Mouse (Mus musculus) liver, adult (tissue): Measurements from ENCODE around the gene Abcc4.

ENCODE experiments used
- GATA4 ChIP-seq: IDR thresholded peaks from 2 replicates; pipeline ENCODE4 v1.6.1; 2014; ENCODE audit warnings: mild to moderate bottlenecking, low read length; ENCODE audit not compliant: insufficient replicate concordance

Gene Abcc4

GRCm38 (mm10) chr14:118598757-118599156, 107.3 kb downstream of the Abcc4 start:
- no peak for TF ChIP-seq GATA4

- TF ChIP-seq GATA4 = no peak
These were observed 111.6 kb downstream of the Abcc4 start for GRCm38 (mm10) chr14:118594463-118594862.

- TF ChIP-seq GATA4 = no peak
These were observed 114.3 kb downstream of the Abcc4 start for GRCm38 (mm10) chr14:118591477-118592403.

GRCm38 (mm10) chr14:118582333-118582941, 123.6 kb downstream of the Abcc4 start:
- no peak for TF ChIP-seq GATA4

DNA sequence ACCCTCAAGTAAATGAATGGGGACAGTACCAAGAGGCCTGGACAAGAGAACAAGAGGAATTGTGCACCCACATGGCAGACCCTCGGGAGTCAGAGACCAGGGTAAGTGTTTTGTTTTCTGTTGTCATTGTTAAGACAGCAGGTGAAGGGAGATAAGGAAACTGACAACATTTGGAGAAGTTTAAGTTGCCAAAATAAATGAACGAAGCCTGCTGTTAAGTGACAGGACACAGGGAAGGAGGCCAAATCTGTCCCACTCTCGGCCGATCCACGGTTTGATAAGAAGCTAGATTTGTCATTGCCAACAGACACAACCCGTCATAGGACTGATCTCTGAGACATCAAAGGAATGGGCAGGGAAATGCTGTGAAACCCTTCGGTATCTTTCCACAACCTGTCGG, 124.3 kb downstream of the Abcc4 start:
- no peak for TF ChIP-seq GATA4

DNA sequence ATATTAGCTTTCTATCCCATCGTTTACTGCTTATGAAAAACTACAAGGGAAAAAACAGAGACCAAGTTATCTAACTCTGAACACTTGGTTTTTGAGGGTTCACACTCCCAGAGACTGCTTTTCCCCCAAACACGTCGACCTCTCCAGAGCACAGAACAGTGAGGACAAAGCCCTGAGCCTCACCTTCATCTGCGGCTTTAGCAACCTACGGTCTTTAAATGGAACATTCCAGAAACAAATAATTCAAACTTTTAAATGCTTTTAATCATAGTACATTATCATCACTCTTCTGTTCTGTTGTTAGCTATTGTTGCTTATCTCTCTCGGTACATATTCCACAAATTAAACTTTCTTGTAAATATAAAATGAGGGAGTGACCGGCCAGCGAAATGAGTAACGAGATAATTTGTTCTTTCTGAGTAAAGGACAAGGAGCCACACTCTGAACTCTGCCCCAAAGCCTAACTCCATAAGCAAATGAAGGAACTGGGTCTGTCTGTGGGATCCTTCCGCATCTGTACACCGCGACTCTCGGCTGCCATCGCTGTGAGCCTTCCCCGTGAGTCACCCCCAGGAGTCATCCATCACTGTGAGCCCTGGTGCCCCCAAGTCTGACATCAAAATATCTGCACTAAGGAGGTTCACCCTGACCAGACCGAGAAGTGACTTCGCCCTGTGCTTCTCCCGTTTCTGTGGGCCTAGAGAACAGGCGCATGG, 126.8 kb downstream of the Abcc4 start:
- TF ChIP-seq GATA4 = no peak

- no peak for TF ChIP-seq GATA4
These were observed 128.1 kb downstream of the Abcc4 start for GRCm38 (mm10) chr14:118577895-118578294.

DNA sequence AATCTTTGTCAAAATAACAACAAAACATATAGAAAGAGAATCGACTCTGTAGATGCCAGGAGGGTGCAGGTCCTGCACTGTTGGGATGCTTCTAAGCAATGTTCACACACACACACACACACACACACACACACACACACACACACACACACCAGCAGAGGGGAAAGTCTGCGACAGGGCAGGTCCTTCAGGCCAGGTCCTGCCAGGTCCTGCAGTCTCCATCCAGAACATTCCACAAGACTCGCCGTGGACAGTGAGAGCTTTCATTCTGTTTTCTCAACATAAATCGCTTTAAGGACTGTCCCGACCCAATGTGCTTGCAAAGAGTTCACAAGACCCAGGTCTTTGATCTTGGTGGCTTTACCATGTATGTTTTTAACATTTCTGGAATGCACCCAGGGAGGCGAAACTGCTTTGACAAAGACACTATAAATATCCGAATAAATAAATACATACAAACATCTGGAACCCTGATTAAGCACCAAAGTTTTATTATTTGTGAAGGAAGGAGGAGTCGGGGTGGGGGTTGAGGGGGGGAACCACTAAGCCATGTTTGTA, 133.3 kb downstream of the Abcc4 start:
- TF ChIP-seq GATA4 = no peak

GRCm38 (mm10) chr14:118569586-118569985, 136.4 kb downstream of the Abcc4 start:
- TF ChIP-seq GATA4 = no peak

DNA sequence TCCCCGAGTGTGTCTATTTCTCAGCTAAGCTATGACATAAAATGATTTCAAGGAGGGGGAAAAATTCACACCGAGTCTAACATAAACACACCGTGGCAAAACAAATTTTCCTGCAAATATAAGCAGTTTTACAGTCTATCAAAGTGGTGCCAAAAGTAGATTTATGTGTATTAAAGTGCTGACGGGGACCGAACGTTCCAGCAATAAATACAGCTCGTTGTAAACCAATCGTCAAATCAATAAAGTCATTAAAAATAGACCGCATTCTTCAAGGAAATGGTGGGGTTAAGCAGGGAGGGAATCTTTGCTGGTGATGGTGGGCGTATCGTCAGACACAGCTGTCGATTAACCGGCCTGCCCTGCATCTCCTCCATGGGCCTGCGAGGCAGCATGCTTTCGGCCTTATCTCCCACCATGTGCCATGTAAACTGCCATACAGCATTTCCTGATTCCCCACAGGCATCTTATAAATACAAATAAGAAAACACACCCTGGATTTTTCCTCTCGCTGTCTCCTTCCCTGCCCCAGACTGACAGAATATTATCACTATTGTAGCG, 137.8 kb downstream of the Abcc4 start:
- no peak for TF ChIP-seq GATA4

DNA sequence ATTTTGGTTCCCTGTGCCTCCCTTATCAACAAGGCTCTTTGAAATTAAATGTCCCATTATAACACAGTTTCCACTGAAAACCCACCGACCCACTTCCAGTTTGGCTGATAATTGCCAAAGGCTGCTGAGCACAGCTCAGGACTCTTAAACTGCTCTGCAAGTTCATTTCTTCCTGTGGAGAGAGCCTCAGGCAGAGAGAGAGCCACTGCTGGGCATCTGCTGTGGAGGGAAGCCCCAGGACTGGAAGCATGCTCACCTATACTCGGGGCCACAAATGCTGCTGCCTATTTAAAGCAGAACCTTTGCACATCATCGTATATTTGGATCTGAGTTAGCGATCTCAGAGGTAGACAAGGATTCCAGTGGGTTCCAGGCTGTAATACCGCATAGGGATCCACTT, 139.2 kb downstream of the Abcc4 start:
- no peak for TF ChIP-seq GATA4

DNA sequence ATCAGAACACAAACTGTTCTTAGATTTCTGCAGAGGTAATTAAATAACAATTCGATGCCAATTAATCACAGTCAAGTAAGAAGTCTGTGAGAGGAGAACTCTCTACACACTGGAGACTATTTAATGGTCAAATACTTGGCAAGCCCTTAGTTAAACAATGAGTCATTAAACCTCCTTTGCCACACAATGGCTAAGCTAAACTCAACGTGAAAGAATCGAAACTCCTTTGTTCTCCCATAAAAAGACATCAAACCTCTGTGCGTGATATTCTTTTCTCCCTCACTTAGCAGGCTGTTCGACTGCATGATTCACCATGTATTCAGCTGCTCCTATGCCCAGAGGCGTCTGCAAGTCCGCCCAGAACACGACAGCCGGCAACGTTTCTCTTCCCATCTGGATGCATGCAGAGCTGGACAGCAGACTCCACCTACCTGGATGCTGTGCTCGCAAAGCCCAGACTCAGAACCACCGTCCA, 139.8 kb downstream of the Abcc4 start:
- TF ChIP-seq GATA4 = no peak

DNA sequence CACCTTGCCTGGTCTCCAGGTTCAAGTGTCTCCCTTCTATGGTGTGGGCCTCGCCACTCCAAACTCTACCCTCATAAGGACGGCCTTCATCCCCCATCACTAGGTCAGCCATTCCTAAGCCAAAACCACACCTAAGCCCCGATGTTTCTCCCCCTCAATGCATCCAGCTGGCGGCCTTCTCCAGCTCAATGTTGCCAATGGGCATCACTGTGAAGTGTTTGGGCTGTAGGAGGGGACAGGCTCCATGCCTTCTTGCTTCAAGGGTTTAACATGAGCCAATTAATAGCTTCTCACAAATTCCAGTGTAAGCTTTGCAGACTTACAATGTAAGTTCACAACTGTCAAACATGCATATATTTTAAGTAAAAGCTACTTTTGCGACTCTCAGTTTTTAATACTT, 140.3 kb downstream of the Abcc4 start:
- no peak for TF ChIP-seq GATA4

GRCm38 (mm10) chr14:118563570-118563969, 142.4 kb downstream of the Abcc4 start:
- no peak for TF ChIP-seq GATA4

GRCm38 (mm10) chr14:118552901-118553475, 153.0 kb downstream of the Abcc4 start:
- TF ChIP-seq GATA4 = no peak
